Mouse (Mus musculus) C2C12 (cell line): ENCODE data around the gene Large1. TPM values are rescaled to one million over a fixed set of nuclear protein-coding genes. Genes with fewer than 3 reads are reported as not detected.
A peak's percentile ranks its signal among the peaks of the same experiment; 100 is the strongest.

ENCODE experiments used
- H3K27me3 ChIP-seq: one replicate; pipeline ENCODE4 v1.6.1; 2011; ENCODE audit not compliant: control insufficient read depth, insufficient read depth, insufficient read length
- H3K36me3 ChIP-seq: one replicate; pipeline ENCODE4 v1.6.1; 2011; ENCODE audit not compliant: control insufficient read depth, insufficient read depth
- H3K4me3 ChIP-seq: one replicate; pipeline ENCODE4 v1.5.1; 2011; ENCODE audit warnings: mild to moderate bottlenecking, control low read depth; ENCODE audit not compliant: poor library complexity, insufficient read depth, severe bottlenecking
- H3K79me2 ChIP-seq: one replicate; pipeline ENCODE4 v1.6.1; 2011; ENCODE audit not compliant: control insufficient read depth, insufficient read depth
- H3K79me3 ChIP-seq: one replicate; pipeline ENCODE4 v1.6.1; 2011; ENCODE audit warnings: low read depth, control low read depth
- H3ac ChIP-seq: one replicate; pipeline ENCODE3; 2011; ENCODE audit warnings: low read depth; ENCODE audit not compliant: control insufficient read depth, insufficient read length
- CEBPB ChIP-seq: IDR thresholded peaks from one replicate; pipeline ENCODE4 v1.6.1; 2011; ENCODE audit warnings: low read depth, mild to moderate bottlenecking, control low read depth, moderate library complexity
- CTCF ChIP-seq: IDR thresholded peaks from one replicate; pipeline ENCODE4 v1.5.1; 2011; ENCODE audit not compliant: control insufficient read depth, insufficient read depth, insufficient read length
- FOSL1 ChIP-seq: IDR thresholded peaks from one replicate; pipeline ENCODE4 v1.8.0; 2011; ENCODE audit warnings: mild to moderate bottlenecking, low read length; ENCODE audit not compliant: poor library complexity, insufficient read depth, severe bottlenecking
- MAX ChIP-seq: IDR thresholded peaks from one replicate; pipeline ENCODE4 v1.6.1; 2011; ENCODE audit warnings: mild to moderate bottlenecking, control low read depth
- MYOD1 ChIP-seq: IDR thresholded peaks from one replicate; pipeline ENCODE4 v1.6.1; 2011; ENCODE audit warnings: low read depth; ENCODE audit not compliant: control insufficient read depth, insufficient read length
- MYOG ChIP-seq: IDR thresholded peaks from one replicate; pipeline ENCODE4 v1.6.1; 2011; ENCODE audit not compliant: control insufficient read depth, insufficient read length; ENCODE audit errors: extremely low read depth
- USF1 ChIP-seq: IDR thresholded peaks from one replicate; pipeline ENCODE4 v1.6.1; 2011; ENCODE audit warnings: low read depth, mild to moderate bottlenecking, control low read depth, moderate library complexity
- polyA plus RNA-seq: library from polyadenylated mRNA; unstranded; fragments of >200 nt; fragmentation: generic; extraction: Trizol; gene quantifications from one replicate; pipeline ENCODE4 v1.2.1, GENCODE M21; 2012; ENCODE audit warnings: missing spikeins

The Large1 gene
- polyA plus RNA-seq, 1 experiment, result 9.5 TPM

DNA sequence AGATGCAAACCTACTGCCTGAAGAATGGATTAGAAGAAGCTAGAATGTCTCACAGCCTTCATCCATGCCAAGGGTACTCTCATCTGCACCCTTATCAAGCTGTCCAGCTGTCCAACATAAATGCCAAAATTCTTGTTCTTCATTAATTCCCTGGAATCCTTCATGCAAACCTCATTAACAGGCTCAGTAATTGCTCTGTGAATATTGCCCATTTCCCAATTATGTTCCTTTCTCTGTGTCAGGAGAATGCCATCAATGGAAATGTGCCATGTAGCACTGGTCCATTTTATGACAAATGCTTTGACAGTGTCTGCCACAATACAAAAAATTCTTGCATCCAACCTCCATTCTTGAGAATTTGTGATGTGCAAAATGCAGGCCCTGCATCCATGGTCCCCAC is 82.3 kb downstream of the Large1 start:
- no peak overlapping the region for H3ac ChIP-seq
- peaks cover 70% of the 10 kb centered on the region for H3K79me2 ChIP-seq
- no peaks in the 10 kb centered on the region for H3K36me3 ChIP-seq
- no peak overlapping the region for H3K4me3 ChIP-seq
- no peak for TF ChIP-seq FOSL1
- TF ChIP-seq MAX, result no peak
- no peak for TF ChIP-seq USF1
- TF ChIP-seq CEBPB, result no peak
- no peak for TF ChIP-seq MYOD1
- TF ChIP-seq CTCF, result no peak
- TF ChIP-seq MYOG, result no peak
- H3K27me3 ChIP-seq, result no peaks in the 10 kb centered on the region
- H3K79me3 ChIP-seq, result peaks cover 54% of the 10 kb centered on the region

DNA sequence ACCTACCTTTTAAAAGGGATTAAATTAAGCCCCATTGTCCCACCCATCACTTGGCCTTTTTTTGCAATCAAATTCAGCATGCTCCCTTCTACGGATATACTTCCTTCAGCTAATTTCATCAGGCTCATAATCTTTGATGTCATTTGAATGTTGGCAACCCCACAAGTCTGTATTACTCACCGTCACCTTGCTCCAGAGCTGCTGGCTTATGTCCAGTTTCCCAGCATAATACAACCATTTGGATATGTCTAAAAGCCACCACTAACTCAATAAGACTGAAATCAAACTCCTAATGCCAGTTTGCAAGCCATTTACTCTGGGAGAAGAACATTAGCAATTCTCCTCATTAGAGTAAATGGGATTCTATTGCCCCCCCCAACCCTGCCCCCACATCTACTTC is 95.4 kb downstream of the Large1 start:
- Histone ChIP-seq H3K36me3 (no peaks in the 10 kb centered on the region), H3K79me2 (no peaks in the 10 kb centered on the region), H3K79me3 (no peaks in the 10 kb centered on the region), H3K4me3 (no peak overlapping the region), H3ac (no peak overlapping the region), H3K27me3 (no peaks in the 10 kb centered on the region)
- TF ChIP-seq MYOG (no peak), MAX (no peak), CTCF (no peak), FOSL1 (no peak), MYOD1 (no peak), CEBPB (no peak), USF1 (no peak)

DNA sequence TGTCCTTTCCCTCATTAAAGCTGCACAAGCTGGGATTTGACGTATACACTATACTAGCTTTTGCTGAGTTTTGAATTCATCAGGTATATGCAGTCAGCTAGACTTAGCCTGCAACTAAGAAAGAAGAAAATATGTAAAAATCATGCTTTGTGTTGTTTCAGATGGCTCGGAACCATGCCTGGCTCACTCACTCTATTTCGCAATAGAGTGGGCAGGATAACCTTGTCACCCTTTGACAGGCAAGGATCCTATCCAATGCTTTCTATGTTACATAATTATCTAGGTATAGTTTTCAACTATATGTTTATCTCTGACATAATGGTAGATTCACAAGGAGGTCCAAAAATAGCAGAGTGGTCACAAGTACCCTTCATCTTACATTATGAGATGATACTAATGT is 109.2 kb downstream of the Large1 start:
- peak; percentile 34 for TF ChIP-seq CEBPB
- TF ChIP-seq FOSL1, result no peak
- TF ChIP-seq MAX, result no peak
- H3K4me3 ChIP-seq, result no peak overlapping the region
- H3K79me3 ChIP-seq, result peaks cover 5% of the 10 kb centered on the region
- no peaks in the 10 kb centered on the region for H3K27me3 ChIP-seq
- no peaks in the 10 kb centered on the region for H3K79me2 ChIP-seq
- no peaks in the 10 kb centered on the region for H3K36me3 ChIP-seq
- H3ac ChIP-seq, result no peak overlapping the region

DNA sequence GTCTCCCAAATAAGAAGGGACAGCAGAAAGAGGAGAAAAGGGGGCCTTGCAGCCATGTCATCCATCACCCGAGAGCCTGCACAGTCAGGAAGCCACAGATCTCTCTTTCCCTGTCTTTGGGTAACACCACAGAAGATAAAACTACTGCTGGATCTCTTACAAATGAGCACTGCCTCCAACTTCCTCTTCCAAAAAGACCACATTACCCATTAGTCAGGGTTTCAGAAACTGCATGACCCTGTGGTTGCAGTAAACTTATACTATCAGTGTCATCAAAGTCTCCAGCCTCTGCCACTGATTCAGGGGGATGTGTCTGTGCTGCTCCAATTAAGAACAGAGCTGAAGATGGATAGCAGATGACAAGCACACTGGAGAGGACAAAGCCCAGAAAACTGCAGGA is 111.3 kb downstream of the Large1 start:
- Histone ChIP-seq H3K79me3 (peaks cover 5% of the 10 kb centered on the region), H3ac (no peak overlapping the region), H3K36me3 (no peaks in the 10 kb centered on the region), H3K27me3 (no peaks in the 10 kb centered on the region), H3K79me2 (no peaks in the 10 kb centered on the region), H3K4me3 (no peak overlapping the region)
- TF ChIP-seq FOSL1 (no peak), CTCF (no peak), CEBPB (no peak), MYOD1 (no peak), MAX (no peak), MYOG (no peak), USF1 (no peak)

DNA sequence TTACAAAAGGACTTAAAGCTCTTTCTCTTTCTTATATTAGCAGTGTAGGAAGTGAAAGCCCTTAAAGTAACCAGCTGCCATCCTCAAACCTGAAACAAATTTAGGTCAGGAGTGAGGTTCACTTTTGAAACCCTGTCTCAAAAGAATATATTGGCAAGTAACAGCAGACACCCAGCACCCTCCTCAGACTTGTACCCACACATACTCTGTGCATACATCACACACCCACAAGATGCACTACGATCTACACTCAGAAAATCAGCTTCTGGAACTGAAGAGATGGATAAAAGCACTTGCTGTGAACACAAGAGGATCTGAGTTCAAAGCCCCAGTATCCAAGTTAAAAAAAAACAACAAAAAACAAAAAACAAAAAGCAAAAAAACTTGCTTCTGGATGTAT is 119.1 kb downstream of the Large1 start:
- Histone ChIP-seq H3K27me3 (no peaks in the 10 kb centered on the region), H3K79me3 (peaks cover 14% of the 10 kb centered on the region), H3ac (no peak overlapping the region), H3K4me3 (no peak overlapping the region), H3K79me2 (no peaks in the 10 kb centered on the region), H3K36me3 (no peaks in the 10 kb centered on the region)
- TF ChIP-seq MYOD1, result no peak

DNA sequence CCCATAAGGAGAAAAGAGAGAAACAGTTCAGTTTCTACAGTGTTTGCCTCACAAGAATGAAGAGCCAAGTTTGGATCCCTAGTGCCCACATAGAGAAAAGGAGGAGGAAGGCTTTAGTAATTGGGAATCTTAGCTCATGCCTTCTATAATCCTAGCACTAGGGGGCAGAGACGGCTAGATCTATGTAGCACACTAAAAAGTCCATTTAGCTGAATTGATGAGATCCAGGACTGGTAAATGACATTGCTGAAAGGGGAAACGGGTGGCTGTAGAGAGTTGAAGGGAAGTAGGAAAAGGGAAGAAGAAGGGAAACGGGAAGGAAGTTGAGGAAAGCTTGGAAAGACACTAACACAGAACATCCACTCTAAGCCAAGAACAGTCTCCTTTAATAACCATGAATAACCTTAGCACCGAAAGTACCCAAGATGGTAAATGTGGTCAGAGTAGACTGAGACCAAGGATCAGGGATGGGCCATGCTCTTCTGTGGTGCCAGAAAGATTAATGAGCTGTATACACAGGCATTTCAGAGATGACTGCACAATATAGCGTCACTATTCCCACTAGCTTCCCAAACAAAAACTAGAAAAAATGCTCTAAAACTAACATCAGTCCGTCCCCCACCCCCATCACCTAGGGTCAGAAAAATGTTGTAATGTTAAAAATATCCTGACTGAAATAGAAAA is 119.8 kb downstream of the Large1 start:
- Histone ChIP-seq H3K27me3 (no peaks in the 10 kb centered on the region), H3K4me3 (no peak overlapping the region), H3K79me2 (no peaks in the 10 kb centered on the region), H3ac (no peak overlapping the region), H3K79me3 (peaks cover 14% of the 10 kb centered on the region), H3K36me3 (no peaks in the 10 kb centered on the region)
- TF ChIP-seq MYOG (no peak), CTCF (peak; percentile 4), CEBPB (no peak), USF1 (no peak)
